Mouse (Mus musculus) testis, postnatal 10 days (tissue): ENCODE results near the gene Aoc2.
"Not testable (repeated sequence)": the region's sequence is repeated elsewhere in the genome, so short reads cannot be mapped to it uniquely, and the experiment has no call there.

Experiments used
- DNase-seq: peaks from one replicate; pipeline ENCODE4 v3.0.0; 2021; ENCODE audit warnings: low spot score

Aoc2 gene

GRCm38 (mm10) chr11:101355916-101356315, 31.1 kb downstream of the Aoc2 start:
- DNase-seq: no peak

GRCm38 (mm10) chr11:101357505-101358182, 32.8 kb downstream of the Aoc2 start:
- DNase-seq: no peak

- no peak for DNase-seq
These were observed 34.9 kb downstream of the Aoc2 start for GRCm38 (mm10) chr11:101359776-101360175.

- DNase-seq: no peak
These were observed 35.8 kb downstream of the Aoc2 start for GRCm38 (mm10) chr11:101360651-101361113.

GRCm38 (mm10) chr11:101364531-101364931, 39.7 kb downstream of the Aoc2 start:
- DNase-seq: no peak

GRCm38 (mm10) chr11:101367326-101367935, 42.6 kb downstream of the Aoc2 start, which contains the start of gene G6pc:
TSS of gene G6pc (plus strand) at chr11:101367561.
- no peak for DNase-seq

GRCm38 (mm10) chr11:101370141-101370540, 45.3 kb downstream of the Aoc2 start:
- no peak for DNase-seq

GRCm38 (mm10) chr11:101374421-101374938, 49.6 kb downstream of the Aoc2 start:
- no peak for DNase-seq

GRCm38 (mm10) chr11:101378196-101378595, 53.3 kb downstream of the Aoc2 start:
- DNase-seq: not testable (repeated sequence)

GRCm38 (mm10) chr11:101378926-101379325, 54.1 kb downstream of the Aoc2 start:
- no peak for DNase-seq
